Mouse (Mus musculus): ENCODE data around the gene Ucp2. TPM values are rescaled to one million over a fixed set of nuclear protein-coding genes. Genes with fewer than 3 reads are reported as not detected.

Gene Ucp2
- polyA plus RNA-seq (2012; rRNA removed) = 41.1 and 93.0 TPM in 2 replicates

GRCm38 (mm10) chr7:100493117-100493483 is at the start of gene Ucp2:
Ucp2 (plus strand) TSS chr7:100493337.

GRCm38 (mm10) chr7:100472777-100473176 is 20.4 kb upstream of the Ucp2 start, which contains the start of gene Ucp3:
Ucp3 (plus strand) TSS chr7:100472990.

GRCm38 (mm10) chr7:100514573-100514972 is 21.4 kb downstream of the Ucp2 start, which contains the start of gene Dnajb13:
Dnajb13 (minus strand) TSS chr7:100514960.

DNA sequence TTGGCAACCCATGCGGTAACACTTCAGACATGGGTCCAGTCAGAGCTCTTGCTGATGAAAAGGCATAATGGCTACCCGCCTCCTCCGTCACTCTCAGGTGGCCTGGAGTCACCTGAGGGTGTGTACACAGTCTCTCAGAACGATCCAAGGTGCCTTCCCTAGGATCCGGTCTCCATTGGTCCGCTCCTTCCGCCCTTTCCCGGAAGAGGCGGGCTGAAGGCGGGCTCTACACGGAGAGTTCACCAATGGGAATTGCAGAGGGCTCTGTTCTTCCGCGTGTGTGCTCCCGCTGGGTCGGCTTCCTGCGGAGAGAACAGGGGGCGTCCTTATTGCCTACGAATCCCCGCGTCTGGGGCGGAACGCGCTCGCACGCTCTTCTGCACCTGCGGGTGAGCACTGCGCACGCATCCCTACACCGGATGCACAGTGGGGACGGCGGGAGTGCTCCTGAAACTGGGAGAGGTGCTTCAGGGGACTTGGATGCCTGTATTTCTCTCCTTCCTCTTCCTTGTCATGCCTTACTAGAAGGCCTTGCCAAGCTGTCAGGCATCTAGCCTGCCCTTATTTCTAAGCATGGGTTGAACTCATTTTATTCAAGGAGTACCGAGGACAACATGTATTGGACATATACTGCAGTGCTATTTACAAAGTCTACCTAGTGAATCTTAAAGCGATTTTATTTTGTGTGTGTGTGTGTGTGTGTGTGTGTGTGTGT is 43.8 kb downstream of the Ucp2 start, which contains the start of gene Coa4:
TSS of gene Coa4 (plus strand) at position 268 of the 715 bp plus-strand sequence.

Other genes with a start within 250 kb of the Ucp2 start
- 5.5 and 13.0 TPM in 2 replicates for gene P4ha3, start 207.8 kb upstream of the Ucp2 start, polyA plus RNA-seq (2012; rRNA removed)
- 28.2 and 37.5 TPM in 2 replicates for gene C2cd3, start 121.1 kb upstream of the Ucp2 start, polyA plus RNA-seq (2012; rRNA removed)
- 84.2 and 106 TPM in 2 replicates for gene Ppme1, start 121.0 kb upstream of the Ucp2 start, polyA plus RNA-seq (2012; rRNA removed)
- gene Ucp3, start 20.3 kb upstream of the Ucp2 start, polyA plus RNA-seq (2012; rRNA removed) = 0.08 TPM in 1 of 2 replicates, not detected in the other
- gene Dnajb13, start 21.6 kb downstream of the Ucp2 start, polyA plus RNA-seq (2012; rRNA removed) = 0.52 and 1.0 TPM in 2 replicates
- 10.4 and 14.5 TPM in 2 replicates for gene Coa4, start 43.7 kb downstream of the Ucp2 start, polyA plus RNA-seq (2012; rRNA removed)
- 71.6 and 97.6 TPM in 2 replicates for gene Rab6a, start 114.1 kb downstream of the Ucp2 start, polyA plus RNA-seq (2012; rRNA removed)
- 30.7 and 39.2 TPM in 2 replicates for gene Mrpl48, start 115.0 kb downstream of the Ucp2 start, polyA plus RNA-seq (2012; rRNA removed)
- gene Plekhb1, start 169.1 kb downstream of the Ucp2 start, polyA plus RNA-seq (2012; rRNA removed) = 3.6 and 5.6 TPM in 2 replicates
- gene Fam168a, start 213.3 kb downstream of the Ucp2 start, polyA plus RNA-seq (2012; rRNA removed) = 26.1 and 47.0 TPM in 2 replicates

Data from central nervous system, embryonic 11.5 days (tissue).